Mouse (Mus musculus) kidney, adult 9 months (tissue): ENCODE measurements around the gene Aox4.

Experiments used
- DNase-seq: peaks from one replicate; pipeline ENCODE4 v3.0.0; 2022

Aox4 gene

DNA sequence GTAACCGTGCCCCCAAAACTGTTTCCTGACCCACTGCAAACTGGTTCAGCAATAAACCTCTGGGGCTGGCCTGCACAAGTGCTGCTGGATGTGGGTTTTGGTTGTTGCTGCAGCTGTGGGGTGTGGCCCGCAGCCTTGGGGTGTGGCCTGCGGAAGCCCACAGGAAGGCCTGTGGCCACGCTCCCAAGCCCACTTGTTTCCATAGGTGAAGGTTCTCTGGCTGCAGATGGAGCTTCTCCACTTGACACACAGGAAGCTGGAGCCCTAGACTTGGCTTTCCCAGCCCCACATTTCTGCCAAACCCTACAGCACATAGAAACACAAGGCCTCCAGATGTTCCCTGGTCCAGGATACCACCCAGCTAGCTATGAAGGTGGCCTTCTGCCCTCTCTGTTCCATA is 93.5 kb downstream of the Aox4 start:
- no peak for DNase-seq

DNA sequence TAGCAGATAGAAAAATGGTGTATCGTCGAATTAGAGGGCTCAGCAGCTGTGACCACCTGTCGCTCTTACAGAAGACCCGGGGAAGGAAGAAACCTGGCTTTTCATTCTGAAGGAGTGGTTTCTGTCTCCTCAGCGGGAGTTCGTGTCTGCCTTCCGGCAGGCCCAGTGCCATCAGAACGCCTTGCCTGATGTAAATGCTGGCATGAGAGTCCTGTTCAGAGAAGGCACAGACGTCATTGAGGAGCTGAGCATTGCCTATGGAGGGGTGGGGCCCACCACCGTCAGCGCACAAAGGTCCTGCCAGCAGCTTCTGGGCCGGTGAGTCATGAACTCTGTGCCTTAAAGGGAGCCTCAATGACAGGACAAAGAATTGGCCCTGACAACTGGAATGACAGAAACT is 94.1 kb downstream of the Aox4 start:
- DNase-seq = no peak

DNA sequence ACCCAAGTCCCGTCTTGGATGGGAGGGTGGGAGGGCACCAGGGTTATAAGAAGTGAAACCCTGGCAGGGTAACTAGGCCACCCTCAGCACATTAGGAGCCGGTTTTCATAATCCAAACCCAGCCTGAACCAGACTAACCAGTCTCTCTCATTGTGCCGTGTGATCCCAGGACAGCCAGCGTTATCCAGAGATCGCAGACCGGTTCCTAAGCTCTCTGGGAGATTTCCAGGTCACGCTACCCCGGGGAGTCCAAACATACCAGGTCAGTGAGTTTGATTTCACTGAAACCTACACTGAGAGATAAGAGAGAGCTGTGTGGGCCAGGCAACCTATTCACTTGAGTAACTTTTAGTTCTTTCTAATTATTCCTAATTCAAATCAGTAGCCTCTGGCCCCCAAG is 97.0 kb downstream of the Aox4 start:
- DNase-seq = peak; percentile 45

DNA sequence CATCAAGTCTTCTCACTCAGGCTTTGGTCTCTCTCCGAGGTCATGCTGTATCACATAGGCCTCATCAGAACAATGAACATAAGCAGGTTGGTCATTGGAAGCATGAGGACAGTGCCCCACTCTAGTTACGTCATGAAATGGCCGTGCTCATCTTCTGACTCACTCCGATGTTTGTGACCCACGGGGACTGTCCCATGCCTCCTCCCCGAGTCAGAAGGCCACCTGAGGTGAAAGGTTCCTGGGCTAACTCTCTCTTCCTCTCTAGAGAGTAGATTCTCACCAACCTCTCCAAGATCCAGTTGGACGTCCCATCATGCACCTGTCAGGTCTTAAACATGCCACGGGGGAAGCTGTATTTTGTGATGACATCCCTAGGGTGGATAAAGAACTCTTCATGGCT is 98.4 kb downstream of the Aox4 start:
- no peak for DNase-seq

DNA sequence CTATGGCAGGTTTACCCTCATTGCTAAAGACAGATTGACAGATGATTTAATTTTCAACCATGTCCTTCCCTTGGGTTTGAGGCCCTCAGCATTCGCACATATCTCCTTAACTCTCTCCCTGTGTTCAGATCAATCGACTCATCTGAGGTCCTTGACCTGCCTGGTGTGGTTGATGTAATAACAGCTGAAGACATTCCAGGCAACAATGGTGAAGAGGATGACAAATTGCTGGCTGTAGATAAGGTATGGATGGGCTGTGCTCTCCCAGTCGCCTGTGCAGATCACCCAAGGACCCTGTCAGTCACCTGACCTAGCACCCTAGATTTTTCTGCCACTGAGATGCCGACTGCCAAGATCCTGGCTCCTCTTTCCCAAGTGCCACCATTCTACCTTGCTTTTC is 99.7 kb downstream of the Aox4 start:
- DNase-seq = no peak

DNA sequence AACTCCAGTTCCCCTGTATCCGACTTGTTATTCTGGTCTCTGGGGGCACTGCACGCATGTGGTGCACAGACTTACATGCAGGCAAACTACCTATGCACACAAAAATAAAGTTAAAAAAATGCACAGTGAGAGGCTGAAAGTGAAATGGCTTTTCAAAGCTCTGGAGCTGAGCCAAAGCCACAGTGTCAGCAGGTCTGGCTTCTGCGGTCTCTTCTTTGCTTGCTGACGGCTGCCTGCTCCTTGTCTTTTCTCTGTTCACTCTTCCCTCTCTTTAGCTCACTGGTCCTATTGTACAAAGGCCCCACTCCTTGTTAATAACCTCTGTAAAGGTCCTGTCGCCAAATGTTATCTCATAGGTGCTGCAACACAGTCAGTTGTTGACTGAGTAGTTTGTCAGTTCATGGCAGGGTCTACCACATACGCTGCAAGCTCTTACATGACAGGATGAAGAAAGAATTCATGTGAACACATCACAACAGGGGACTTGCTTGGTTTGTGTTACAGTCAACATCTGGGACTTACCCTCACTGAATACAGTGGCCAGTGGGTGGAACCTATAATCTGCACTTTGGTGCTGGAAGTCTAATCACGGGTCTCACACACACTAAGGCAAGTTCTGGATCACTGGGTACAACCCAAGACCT is 101.1 kb downstream of the Aox4 start:
- DNase-seq = no peak

DNA sequence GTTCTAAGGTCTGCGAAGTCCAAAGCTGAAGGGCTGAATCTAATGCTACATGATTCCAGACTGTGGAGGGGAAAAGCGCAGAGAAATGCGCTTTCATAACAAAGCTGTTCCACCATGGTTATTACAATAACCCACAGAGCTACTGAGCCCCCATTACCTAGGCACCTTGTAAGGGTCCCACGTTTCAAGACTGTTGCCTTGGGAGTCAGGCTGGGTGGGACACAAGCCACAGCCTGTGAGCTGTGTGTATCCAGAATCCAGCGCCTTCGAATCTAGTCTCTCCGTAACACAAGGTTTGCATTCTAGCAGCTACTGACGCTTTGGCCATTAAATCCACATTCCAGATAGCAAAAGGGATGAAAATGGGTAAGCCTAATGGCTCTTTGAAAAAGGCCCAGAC is 103.0 kb downstream of the Aox4 start:
- DNase-seq = no peak

DNA sequence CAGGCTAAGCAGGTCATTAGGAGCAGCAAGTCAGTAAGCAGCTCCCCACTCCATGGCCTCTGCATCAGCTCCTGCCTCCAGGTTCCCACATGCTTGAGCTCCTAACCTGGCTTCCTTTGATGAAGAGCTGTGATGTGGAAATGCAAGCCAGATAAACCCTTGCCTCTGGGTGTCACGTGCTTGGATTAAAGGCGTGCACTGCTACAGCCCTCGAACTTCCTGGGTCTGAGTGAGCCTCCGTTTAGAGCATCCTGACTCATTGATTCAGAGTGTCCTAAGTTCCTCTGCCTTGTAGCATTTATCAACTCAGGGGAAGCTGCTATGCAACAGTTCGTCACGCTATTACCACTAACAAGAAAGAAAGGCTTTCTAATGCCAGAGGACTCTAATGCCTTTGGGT is 105.3 kb downstream of the Aox4 start:
- no peak for DNase-seq
